Mouse (Mus musculus): ENCODE data around the gene Zfhx3. TPM values are rescaled to one million over a fixed set of nuclear protein-coding genes. Genes with fewer than 3 reads are reported as not detected.
A peak's percentile ranks its signal among the peaks of the same experiment; 100 is the strongest.

Zfhx3 gene
- polyA plus RNA-seq, 2 experiments, result 0.25 to 0.65 TPM

GRCm38 (mm10) chr8:108392909-108393308 lies 450.5 kb downstream of the Zfhx3 start:
- WGBS (ENCODE audit: insufficient replicate concordance), result 18% methylated on average over 9 of the region's 9 CpGs
- DNase-seq (ENCODE audit: low read depth in 3 of 3, low spot score in 3 of 3), result peak in 2 of 3 experiments; percentile 4 to 5
- H3K4me3 ChIP-seq (ENCODE audit: insufficient read depth in 1 of 2, low read depth in 2 of 2, low read length in 2 of 2), result no peak overlapping the region

DNA sequence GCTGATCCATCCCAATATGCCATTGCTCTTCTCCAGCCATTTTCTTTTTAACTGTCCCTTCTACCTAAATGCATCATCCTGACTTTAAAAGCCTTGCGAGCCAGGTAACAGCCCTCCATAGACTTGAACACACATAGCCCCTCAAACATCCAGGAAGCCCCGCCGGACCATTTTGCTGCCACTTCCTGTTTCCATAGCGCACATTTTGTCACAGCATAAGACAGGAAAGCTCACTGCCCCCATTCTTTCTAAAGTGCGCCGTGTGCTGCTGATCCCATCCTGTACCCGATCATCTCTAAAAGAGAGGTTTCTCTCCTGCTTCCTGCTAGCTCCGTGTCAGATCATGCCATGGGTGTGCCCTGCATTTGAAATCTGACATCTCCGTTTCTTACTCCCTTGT lies 459.7 kb downstream of the Zfhx3 start:
- H3K4me3 ChIP-seq (ENCODE audit: insufficient read depth in 1 of 2, low read depth in 2 of 2, low read length in 2 of 2), result no peak overlapping the region
- no peaks in the 10 kb centered on the region for H3K36me3 ChIP-seq (replicated peaks; ENCODE audit: control insufficient read depth, insufficient read depth, low read depth)
- H3K4me2 ChIP-seq (ENCODE audit: low read depth), result no peak overlapping the region
- 32% methylated on average over 9 of the region's 9 CpGs for WGBS (ENCODE audit: insufficient replicate concordance)
- H3K27ac ChIP-seq, result no peak overlapping the region
- DNase-seq (ENCODE audit: low read depth in 3 of 3, low spot score in 3 of 3), result no peak
- no peak overlapping the region for H3K9ac ChIP-seq (replicated peaks)
- TF ChIP-seq EP300 (IDR thresholded peaks at IDR 0.05; ENCODE audit: low read depth) (no peak), CTCF (IDR thresholded peaks at IDR 0.05; ENCODE audit: low read depth) (no peak)
- H3K9me3 ChIP-seq (ENCODE audit: control insufficient read depth, low read length), result no peaks in the 10 kb centered on the region
- no peaks in the 10 kb centered on the region for H3K4me1 ChIP-seq (replicated peaks; ENCODE audit: control insufficient read depth in 2 of 2, insufficient read depth in 2 of 2, low read length in 1 of 2)
- no peaks in the 10 kb centered on the region for H3K27me3 ChIP-seq (ENCODE audit: control insufficient read depth, insufficient read depth, low read length)
- ATAC-seq (ENCODE audit: insufficient read depth), result no peak

More at GRCm38 (mm10) chr8:108392909-108393308, 450.5 kb downstream of the Zfhx3 start:
- H3K36me3 ChIP-seq (replicated peaks; ENCODE audit: control insufficient read depth, insufficient read depth, low read depth), result no peaks in the 10 kb centered on the region
- no peaks in the 10 kb centered on the region for H3K27me3 ChIP-seq (ENCODE audit: control insufficient read depth, insufficient read depth, low read length)
- H3K4me1 ChIP-seq (replicated peaks; ENCODE audit: control insufficient read depth in 2 of 2, insufficient read depth in 2 of 2, low read length in 1 of 2), result no peaks in the 10 kb centered on the region
- H3K27ac ChIP-seq, result no peak overlapping the region
- no peak for ATAC-seq (ENCODE audit: insufficient read depth)
- no peak for TF ChIP-seq CTCF (IDR thresholded peaks at IDR 0.05; ENCODE audit: low read depth)
- no peak for TF ChIP-seq EP300 (IDR thresholded peaks at IDR 0.05; ENCODE audit: low read depth)
- H3K9me3 ChIP-seq (ENCODE audit: control insufficient read depth, low read length), result no peaks in the 10 kb centered on the region
- no peak overlapping the region for H3K4me2 ChIP-seq (ENCODE audit: low read depth)
- no peak overlapping the region for H3K9ac ChIP-seq (replicated peaks)

DNA sequence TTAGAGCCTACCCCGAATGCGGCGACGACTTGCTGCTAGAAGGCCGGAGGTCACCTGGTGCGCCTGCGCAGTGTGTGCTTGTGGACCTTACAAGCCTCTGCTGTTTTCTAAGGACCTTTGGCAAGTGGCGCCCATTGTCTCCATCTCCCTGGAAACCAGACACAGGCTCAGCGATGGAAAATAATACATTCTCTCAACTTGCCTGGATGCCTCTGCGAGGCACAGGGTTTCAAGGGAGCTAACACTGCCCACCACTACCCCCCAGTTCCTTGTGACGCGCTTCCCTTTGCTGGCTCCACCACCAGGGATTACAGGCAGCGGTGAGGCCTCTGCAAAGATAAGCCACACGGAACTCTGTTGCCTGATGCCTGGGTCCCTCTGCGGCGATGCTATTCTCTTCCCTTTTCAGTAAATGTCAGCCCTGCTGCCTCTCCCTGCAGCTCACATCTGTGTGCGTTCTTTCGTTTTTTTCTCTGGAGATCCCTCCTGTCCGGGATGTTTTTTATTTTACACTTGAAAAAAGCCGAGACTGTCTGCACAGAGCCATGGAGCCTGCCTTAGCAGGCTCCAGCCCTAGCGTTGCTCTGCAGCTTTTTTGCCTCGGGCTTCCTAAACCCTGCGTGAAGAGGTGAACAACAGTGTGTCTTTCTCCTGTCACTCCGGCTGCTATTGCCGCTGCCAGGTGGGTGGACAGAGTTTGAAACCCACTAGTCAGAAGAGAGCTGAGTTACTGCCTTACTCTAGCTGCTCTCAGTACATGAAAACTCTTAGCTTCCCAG lies 464.5 kb downstream of the Zfhx3 start:
- TF ChIP-seq CTCF (IDR thresholded peaks at IDR 0.05; ENCODE audit: low read depth), result no peak
- no peak for TF ChIP-seq EP300 (IDR thresholded peaks at IDR 0.05; ENCODE audit: low read depth)
- WGBS (ENCODE audit: insufficient replicate concordance), result 49% methylated on average over 25 of the region's 25 CpGs

DNA sequence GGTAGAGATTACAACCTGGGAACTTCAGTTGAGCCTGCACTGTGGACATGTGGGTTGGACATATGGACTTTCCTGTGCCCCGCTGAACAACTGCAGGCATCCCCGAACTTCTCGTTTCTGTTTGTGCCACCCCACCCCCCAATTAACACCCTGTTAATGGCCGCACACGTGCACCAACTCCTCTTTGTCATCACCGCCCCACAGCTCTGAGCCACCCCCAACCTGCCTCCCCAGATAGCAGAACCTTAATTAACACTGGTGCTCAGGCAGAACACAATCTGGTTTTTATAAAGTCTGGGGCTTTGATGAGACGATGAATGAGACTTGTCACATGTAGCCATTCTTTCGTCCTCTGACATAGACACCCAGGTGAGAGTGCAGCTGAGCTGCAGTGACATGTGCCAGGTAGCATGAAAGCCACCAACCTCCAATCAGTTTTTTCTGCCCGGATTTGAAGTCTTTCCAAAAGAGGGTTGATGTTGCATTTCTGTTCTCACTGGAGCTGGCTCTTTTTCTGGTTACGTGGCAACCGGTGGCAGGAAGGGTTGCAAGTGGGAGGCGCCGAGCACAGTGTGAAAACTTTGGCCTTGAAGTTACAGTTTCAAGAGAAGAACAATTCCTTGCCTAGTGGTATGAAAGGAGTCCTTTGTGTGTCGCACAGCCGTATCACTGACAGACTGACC lies 476.9 kb downstream of the Zfhx3 start:
- H3K9me3 ChIP-seq (ENCODE audit: control insufficient read depth, low read length), result no peaks in the 10 kb centered on the region
- H3K4me2 ChIP-seq (ENCODE audit: low read depth), result no peak overlapping the region
- no peaks in the 10 kb centered on the region for H3K4me1 ChIP-seq (replicated peaks; ENCODE audit: control insufficient read depth in 2 of 2, insufficient read depth in 2 of 2, low read length in 1 of 2)
- H3K27me3 ChIP-seq (ENCODE audit: control insufficient read depth, insufficient read depth, low read length), result no peaks in the 10 kb centered on the region
- H3K27ac ChIP-seq, result no peak overlapping the region
- no peak overlapping the region for H3K4me3 ChIP-seq (ENCODE audit: insufficient read depth in 1 of 2, low read depth in 2 of 2, low read length in 2 of 2)
- ATAC-seq (ENCODE audit: insufficient read depth) (no peak), DNase-seq (ENCODE audit: low read depth in 3 of 3, low spot score in 3 of 3) (no peak)
- TF ChIP-seq EP300 (IDR thresholded peaks at IDR 0.05; ENCODE audit: low read depth) (no peak), CTCF (IDR thresholded peaks at IDR 0.05; ENCODE audit: low read depth) (no peak)
- 70% methylated on average over 15 of the region's 15 CpGs for WGBS (ENCODE audit: insufficient replicate concordance)
- no peaks in the 10 kb centered on the region for H3K36me3 ChIP-seq (replicated peaks; ENCODE audit: control insufficient read depth, insufficient read depth, low read depth)
- H3K9ac ChIP-seq (replicated peaks), result no peak overlapping the region

More for the DNA sequence above, 464.5 kb downstream of the Zfhx3 start:
- Histone ChIP-seq H3K4me3 (ENCODE audit: insufficient read depth in 1 of 2, low read depth in 2 of 2, low read length in 2 of 2) (no peak overlapping the region), H3K9me3 (ENCODE audit: control insufficient read depth, low read length) (no peaks in the 10 kb centered on the region), H3K4me2 (ENCODE audit: low read depth) (no peak overlapping the region), H3K27me3 (ENCODE audit: control insufficient read depth, insufficient read depth, low read length) (no peaks in the 10 kb centered on the region), H3K9ac (replicated peaks) (no peak overlapping the region), H3K27ac (no peak overlapping the region), H3K4me1 (replicated peaks; ENCODE audit: control insufficient read depth in 2 of 2, insufficient read depth in 2 of 2, low read length in 1 of 2) (no peaks in the 10 kb centered on the region), H3K36me3 (replicated peaks; ENCODE audit: control insufficient read depth, insufficient read depth, low read depth) (no peaks in the 10 kb centered on the region)
- ATAC-seq (ENCODE audit: insufficient read depth) (no peak), DNase-seq (ENCODE audit: low read depth in 3 of 3, low spot score in 3 of 3) (no peak)

- Histone ChIP-seq H3K27me3 (ENCODE audit: control insufficient read depth, insufficient read depth, low read length) (no peaks in the 10 kb centered on the region), H3K4me3 (ENCODE audit: insufficient read depth in 1 of 2, low read depth in 2 of 2, low read length in 2 of 2) (no peak overlapping the region), H3K27ac (no peak overlapping the region), H3K9me3 (ENCODE audit: control insufficient read depth, low read length) (no peaks in the 10 kb centered on the region), H3K4me1 (replicated peaks; ENCODE audit: control insufficient read depth in 2 of 2, insufficient read depth in 2 of 2, low read length in 1 of 2) (no peaks in the 10 kb centered on the region), H3K4me2 (ENCODE audit: low read depth) (no peak overlapping the region), H3K36me3 (replicated peaks; ENCODE audit: control insufficient read depth, insufficient read depth, low read depth) (no peaks in the 10 kb centered on the region), H3K9ac (replicated peaks) (no peak overlapping the region)
- TF ChIP-seq CTCF (IDR thresholded peaks at IDR 0.05; ENCODE audit: low read depth) (no peak), EP300 (IDR thresholded peaks at IDR 0.05; ENCODE audit: low read depth) (no peak)
- no peak for DNase-seq (ENCODE audit: low read depth in 3 of 3, low spot score in 3 of 3)
- ATAC-seq (ENCODE audit: insufficient read depth), result no peak
- WGBS (ENCODE audit: insufficient replicate concordance), result 64% methylated on average over 3 of the region's 3 CpGs
These were observed 480.1 kb downstream of the Zfhx3 start for GRCm38 (mm10) chr8:108422521-108422920.

Data from liver, embryonic 14.5 days (tissue).